Mouse (Mus musculus): ENCODE results near the gene Cox6b2. TPM values are rescaled to one million over a fixed set of nuclear protein-coding genes. Genes with fewer than 3 reads are reported as not detected.

The Cox6b2 gene
- total RNA-seq, 2 experiments from 2014 or later, result 2.6 to 2.9 TPM

GRCm38 (mm10) chr7:4732968-4733392, 19.9 kb downstream of the Cox6b2 start:
- DNase-seq, result no peak
- intact Hi-C loops (cut with DNase I; ENCODE audit: low total_unique reads), result no loop called here

DNA sequence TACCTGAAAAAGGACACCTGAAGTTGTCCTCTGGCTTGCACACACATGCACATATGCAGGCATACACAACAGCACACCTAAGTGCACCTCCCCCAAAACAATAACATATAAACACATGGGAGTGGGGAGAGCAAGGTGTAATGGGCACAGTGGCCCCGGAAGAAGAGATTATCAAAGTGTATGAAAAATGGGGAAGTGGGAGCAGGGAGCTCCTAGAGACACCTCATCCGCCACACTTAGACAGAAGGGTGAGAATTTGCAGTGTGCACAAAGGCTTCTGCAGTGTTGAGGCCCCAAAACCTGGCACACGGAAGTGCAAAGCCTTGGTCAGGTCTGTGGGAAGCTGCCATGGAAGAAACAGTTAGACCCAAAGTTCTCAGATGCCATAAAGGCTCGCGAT, 21.8 kb downstream of the Cox6b2 start:
- intact Hi-C loops (cut with DNase I; ENCODE audit: low total_unique reads), result no loop called here
- DNase-seq, result no peak

- DNase-seq, result no peak
- intact Hi-C loops (cut with DNase I; ENCODE audit: low total_unique reads), result no loop called here
Observed at GRCm38 (mm10) chr7:4725169-4725568, 27.7 kb downstream of the Cox6b2 start, which contains the start of gene Tmem150b. TSS of gene Tmem150b (minus strand) at chr7:4725249.

GRCm38 (mm10) chr7:4724359-4724758, 28.5 kb downstream of the Cox6b2 start:
- DNase-seq, result no peak
- intact Hi-C loops (cut with DNase I; ENCODE audit: low total_unique reads), result no loop called here

DNA sequence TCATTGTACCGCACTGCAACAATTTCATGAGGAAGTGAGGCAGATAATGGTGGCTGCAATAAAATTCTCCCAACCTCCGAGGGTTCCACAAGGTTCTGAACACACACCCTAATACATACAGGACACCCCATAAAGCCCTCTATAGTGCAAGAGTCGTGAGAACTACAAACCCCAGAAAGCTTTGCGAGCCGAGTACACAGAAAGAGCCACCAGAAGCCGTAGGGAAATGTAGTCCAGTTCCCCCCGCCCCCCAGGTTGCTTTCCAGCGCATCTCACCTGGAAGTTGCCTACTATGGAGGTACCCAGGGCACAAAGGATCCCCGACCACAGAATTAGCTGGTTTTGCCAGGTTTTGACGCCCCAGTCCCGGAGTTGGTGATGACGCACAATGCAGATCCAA, 29.4 kb downstream of the Cox6b2 start:
- no peak for DNase-seq
- intact Hi-C loops (cut with DNase I; ENCODE audit: low total_unique reads), result no loop called here

- DNase-seq, result no peak
- intact Hi-C loops (cut with DNase I; ENCODE audit: low total_unique reads), result no loop called here
Observed at GRCm38 (mm10) chr7:4719276-4719675, 33.6 kb downstream of the Cox6b2 start.

DNA sequence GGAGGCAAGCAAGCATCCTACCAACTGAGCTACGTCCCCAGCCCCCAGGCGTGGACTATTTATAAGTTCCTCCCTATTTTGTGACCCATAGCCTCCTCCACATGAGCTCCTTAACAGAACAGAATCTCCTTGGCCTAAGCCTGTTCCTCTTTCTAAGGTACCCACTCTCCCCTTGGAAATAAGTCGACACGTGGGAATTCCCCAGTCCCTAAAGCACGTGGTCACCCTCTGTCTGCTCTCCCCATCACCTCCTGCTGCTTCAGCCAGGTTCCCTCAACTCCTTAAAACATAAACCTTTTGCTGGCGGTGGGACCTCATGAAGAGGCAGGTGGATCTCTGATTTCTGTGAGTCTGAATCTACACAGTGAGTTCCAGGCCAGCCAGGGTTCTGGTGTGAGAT, 35.9 kb downstream of the Cox6b2 start:
- no peak for DNase-seq
- intact Hi-C loops (cut with DNase I; ENCODE audit: low total_unique reads), result no loop called here

DNA sequence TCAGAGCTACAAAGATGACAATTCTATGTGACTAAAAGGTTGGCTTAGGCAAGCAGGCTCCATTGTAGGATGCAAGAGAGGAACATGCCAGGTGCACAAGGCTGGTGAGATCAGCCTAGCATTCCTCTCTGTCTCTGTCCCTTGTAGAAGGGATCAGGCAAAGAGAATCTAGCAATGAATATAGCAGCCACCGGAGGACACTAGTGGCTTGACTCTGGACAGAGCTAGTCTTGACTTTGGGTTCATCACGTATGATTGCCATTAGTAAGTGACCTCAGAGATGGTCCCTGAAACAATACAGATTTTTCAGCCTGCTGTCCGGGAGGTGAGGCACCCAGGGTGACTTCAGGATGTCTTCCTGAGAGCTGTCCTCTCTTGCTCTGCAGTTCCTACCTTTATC, 40.3 kb downstream of the Cox6b2 start:
- intact Hi-C loops (cut with DNase I; ENCODE audit: low total_unique reads), result no loop called here

DNA sequence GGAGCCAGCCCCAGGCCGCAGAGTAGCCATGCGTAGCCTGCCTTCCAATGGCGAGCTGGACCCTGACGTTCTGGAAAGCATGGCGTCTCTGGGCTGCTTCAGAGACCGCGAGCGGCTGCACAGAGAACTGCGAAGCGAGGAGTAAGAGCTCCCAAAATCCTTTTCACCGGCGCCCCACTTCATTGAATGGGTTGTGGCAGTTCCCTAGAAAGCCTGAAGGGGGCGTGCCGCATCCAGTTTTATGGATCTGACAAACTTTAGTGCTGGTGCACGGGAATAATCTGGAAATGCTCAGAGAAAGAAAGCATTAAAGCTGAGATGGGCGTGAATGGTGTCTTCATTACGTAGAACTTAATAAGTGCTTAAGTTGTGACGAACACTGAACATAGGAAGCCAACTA, 47.8 kb downstream of the Cox6b2 start:
- intact Hi-C loops (cut with DNase I; ENCODE audit: low total_unique reads), result no loop called here
- DNase-seq, result peak; percentile 27

More for the DNA sequence above, 40.3 kb downstream of the Cox6b2 start:
- no peak for DNase-seq

GRCm38 (mm10) chr7:4703195-4703594, 49.7 kb downstream of the Cox6b2 start:
- intact Hi-C loops (cut with DNase I; ENCODE audit: low total_unique reads), result loop anchor here (5.0 kb wide), 1 partner anchor 84 kb away; the partner anchor contains the start of gene Tmem238
- DNase-seq, result no peak

DNA sequence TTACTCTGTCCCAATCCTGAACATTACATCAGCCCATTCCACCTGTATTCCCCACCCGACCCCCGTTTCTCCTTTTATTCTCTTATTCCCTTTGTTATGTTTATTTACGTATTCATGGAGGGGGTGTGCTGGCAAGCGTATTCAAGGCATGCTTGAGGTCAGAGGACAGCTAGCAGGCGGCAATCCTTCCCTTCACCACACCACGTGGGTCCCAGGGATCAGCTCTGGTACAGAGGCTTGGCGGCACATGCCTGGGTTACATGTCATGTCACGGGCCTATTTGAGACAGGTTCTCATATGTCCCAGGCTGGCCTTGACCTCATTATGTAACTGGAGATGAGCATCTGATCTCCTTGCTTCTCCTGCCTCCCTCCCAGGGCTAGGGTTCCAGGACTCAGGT, 50.6 kb downstream of the Cox6b2 start:
- intact Hi-C loops (cut with DNase I; ENCODE audit: low total_unique reads), result loop anchor here (5.0 kb wide), 1 partner anchor 85 kb away; the partner anchor contains the start of gene Tmem238

More for the DNA sequence above, 50.6 kb downstream of the Cox6b2 start:
- DNase-seq, result peak; percentile 36

Other genes with a start within 250 kb of the Cox6b2 start
- gene Tnnt1, start 236.7 kb downstream of the Cox6b2 start, total RNA-seq (2021), result 100 to 1,000 TPM; 355 to 658 TPM
- gene Tnni3, start 228.9 kb downstream of the Cox6b2 start, total RNA-seq (2021), result 1 to 10 TPM in 1 of 2 experiments, under 1 TPM in 1; 0.75 to 1.7 TPM
- under 1 TPM; 0.08 to 0.20 TPM for gene Dnaaf3, start 220.6 kb downstream of the Cox6b2 start, total RNA-seq (2021)
- gene Syt5, start 205.6 kb downstream of the Cox6b2 start, total RNA-seq (2021), result under 1 TPM in 1 of 2 experiments, not detected in 1; 0.13 TPM
- gene Ptprh, start 149.1 kb downstream of the Cox6b2 start, total RNA-seq (2021), result not detected
- 1 to 10 TPM; 2.1 to 3.1 TPM for gene Tmem86b, start 121.7 kb downstream of the Cox6b2 start, total RNA-seq (2021)
- 10 to 100 TPM; 44.2 to 45.0 TPM for gene Ppp6r1, start 94.1 kb downstream of the Cox6b2 start, total RNA-seq (2021)
- 10 to 100 TPM; 19.7 to 20.3 TPM for gene Hspbp1, start 68.0 kb downstream of the Cox6b2 start, total RNA-seq (2021)
- gene Brsk1, start 62.5 kb downstream of the Cox6b2 start, total RNA-seq (2021), result 1 to 10 TPM; 1.8 to 2.3 TPM
- under 1 TPM in 1 of 2 experiments, not detected in 1; 0.12 TPM for gene Tmem150b, start 27.8 kb downstream of the Cox6b2 start, total RNA-seq (2021)
- gene Kmt5c, start 13.0 kb downstream of the Cox6b2 start, total RNA-seq (2021), result 10 to 100 TPM; 18.9 to 19.9 TPM
- gene Fam71e2, start 18.2 kb upstream of the Cox6b2 start, total RNA-seq (2021), result not detected
- gene Il11, start 29.8 kb upstream of the Cox6b2 start, total RNA-seq (2021), result under 1 TPM in 1 of 2 experiments, not detected in 1; 0.13 TPM
- not detected for gene Tmem190, start 29.8 kb upstream of the Cox6b2 start, total RNA-seq (2021)
- 1 to 10 TPM; 2.5 to 4.1 TPM for gene Tmem238, start 36.6 kb upstream of the Cox6b2 start, total RNA-seq (2021)
- gene Rpl28, start 39.8 kb upstream of the Cox6b2 start, total RNA-seq (2021), result 100 to 1,000 TPM; 613 to 657 TPM
- gene Ube2s, start 59.5 kb upstream of the Cox6b2 start, total RNA-seq (2021), result 10 to 100 TPM; 79.5 to 80.4 TPM
- not detected for gene Shisa7, start 91.6 kb upstream of the Cox6b2 start, total RNA-seq (2021)
- 1 to 10 TPM; 2.4 TPM for gene Isoc2b, start 117.2 kb upstream of the Cox6b2 start, total RNA-seq (2021)
- gene Isoc2a, start 124.1 kb upstream of the Cox6b2 start, total RNA-seq (2021), result 10 to 100 TPM; 15.8 to 16.7 TPM
- gene Gm36210, start 153.4 kb upstream of the Cox6b2 start, total RNA-seq (2021), result not detected
- gene Zfp628, start 162.1 kb upstream of the Cox6b2 start, total RNA-seq (2021), result 1 to 10 TPM; 7.9 to 8.4 TPM
- gene Nat14, start 168.9 kb upstream of the Cox6b2 start, total RNA-seq (2021), result 1 to 10 TPM; 2.4 to 3.3 TPM
- 10 to 100 TPM; 28.5 to 33.4 TPM for gene Ssc5d, start 172.7 kb upstream of the Cox6b2 start, total RNA-seq (2021)
- 10 to 100 TPM; 39.9 to 51.4 TPM for gene Sbk2, start 211.3 kb upstream of the Cox6b2 start, total RNA-seq (2021)
- gene Sbk3, start 218.1 kb upstream of the Cox6b2 start, total RNA-seq (2021), result 1 to 10 TPM in 1 of 2 experiments, under 1 TPM in 1; 0.33 to 1.0 TPM
- gene Zfp579, start 243.1 kb upstream of the Cox6b2 start, total RNA-seq (2021), result 10 to 100 TPM in 1 of 2 experiments, 1 to 10 TPM in 1; 9.0 to 10.5 TPM